Mouse (Mus musculus) forebrain, embryonic 13.5 days (tissue): ENCODE results near the gene Krtap28-10. TPM values are rescaled to one million over a fixed set of nuclear protein-coding genes. Genes with fewer than 3 reads are reported as not detected.

ENCODE experiments used
- ATAC-seq: fragments of 200-750 bp; cut with Nextera tagmentation; 2 replicates; pipeline ENCODE4 v1.8.0; 2017
- H3K27ac ChIP-seq: fragments of 300-500 bp; sonication (generic); 2 replicates; pipeline ENCODE4 v1.5.1; 2015; ENCODE audit warnings: inconsistent platforms, mild to moderate bottlenecking, moderate library complexity
- H3K27me3 ChIP-seq: fragments of 300-500 bp; sonication (generic); 2 replicates; pipeline ENCODE4 v1.6.1; 2015; ENCODE audit warnings: mild to moderate bottlenecking, inconsistent platforms
- H3K36me3 ChIP-seq: fragments of 300-500 bp; sonication (generic); 2 replicates; pipeline ENCODE4 v1.6.1; 2015; ENCODE audit warnings: mild to moderate bottlenecking, inconsistent platforms; ENCODE audit not compliant: poor library complexity, severe bottlenecking
- H3K4me1 ChIP-seq: fragments of 300-500 bp; sonication (generic); 2 replicates; pipeline ENCODE4 v1.6.1; 2015; ENCODE audit warnings: inconsistent platforms
- H3K4me2 ChIP-seq: fragments of 300-500 bp; sonication (generic); 2 replicates; pipeline ENCODE4 v1.6.1; 2015; ENCODE audit warnings: inconsistent platforms, mild to moderate bottlenecking, moderate library complexity
- H3K4me3 ChIP-seq: fragments of 300-500 bp; sonication (generic); 2 replicates; pipeline ENCODE4 v1.5.1; 2015; ENCODE audit warnings: mild to moderate bottlenecking, inconsistent platforms
- H3K9ac ChIP-seq: fragments of 300-500 bp; sonication (generic); 2 replicates; pipeline ENCODE4 v1.6.1; 2015; ENCODE audit warnings: mild to moderate bottlenecking, inconsistent platforms
- H3K9me3 ChIP-seq: fragments of 300-500 bp; sonication (generic); replicated peaks from 2 replicates; pipeline ENCODE4 v1.6.1; 2016; ENCODE audit warnings: inconsistent platforms
- WGBS: fragments of 180-500 bp; shearing (Covaris S2); methylation state at CpG from one replicate; pipeline ENCODE4 v1.1.7; 2015; 5-methylcytosine and 5-hydroxymethylcytosine counted together
- polyA plus RNA-seq: library from polyadenylated mRNA; unstranded; fragments of >200 nt; fragmentation: Nextera tagmentation; extraction: Ambion mirVana; gene quantifications from 2 replicates; pipeline ENCODE4 v1.2.1, GENCODE M21; 2015

Krtap28-10 gene
- polyA plus RNA-seq, 1 experiment from 2014 or later: not detected

DNA sequence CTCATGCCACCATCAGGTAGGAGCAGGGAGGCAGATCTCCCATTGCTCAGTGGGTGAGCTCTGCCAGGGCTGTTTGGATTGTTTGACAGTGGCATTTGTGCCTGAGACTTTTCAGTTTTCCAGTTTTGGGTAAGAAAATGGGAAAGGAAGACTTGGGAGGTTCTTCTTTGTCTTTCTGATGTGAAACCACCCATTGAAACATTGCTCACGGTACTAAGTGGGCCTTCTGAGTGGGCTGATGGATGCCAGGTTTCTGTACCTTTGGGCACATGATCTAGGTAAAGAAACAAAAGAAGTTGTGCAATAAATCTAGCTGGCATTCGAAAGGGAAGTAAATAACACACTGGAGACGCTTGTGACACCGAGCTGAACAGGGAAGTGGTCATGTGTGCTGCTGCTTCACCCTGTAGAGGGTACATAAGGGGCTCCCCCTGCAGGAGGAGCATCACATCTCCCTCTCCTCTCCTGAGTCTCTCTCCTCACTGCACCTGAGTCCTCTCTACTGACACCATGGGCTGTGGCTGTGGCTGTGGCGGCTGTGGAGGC is 2.7 kb upstream of the Krtap28-10 start, which contains the start of gene Gm47969:
Gm47969 (plus strand) TSS at position 51 of the 546 bp plus-strand sequence.
- Histone ChIP-seq H3K4me1 (no peaks in the 10 kb centered on the region), H3K27me3 (no peaks in the 10 kb centered on the region), H3K4me2 (no peak within 1 kb of the TSS), H3K36me3 (no peaks in the 10 kb centered on the region), H3K9me3 (no peaks in the 10 kb centered on the region), H3K4me3 (no peak within 1 kb of the TSS), H3K9ac (no peak within 1 kb of the TSS), H3K27ac (no peak within 1 kb of the TSS)
- WGBS: 85% methylated on average over 5 of the region's 5 CpGs
- ATAC-seq: no peak

DNA sequence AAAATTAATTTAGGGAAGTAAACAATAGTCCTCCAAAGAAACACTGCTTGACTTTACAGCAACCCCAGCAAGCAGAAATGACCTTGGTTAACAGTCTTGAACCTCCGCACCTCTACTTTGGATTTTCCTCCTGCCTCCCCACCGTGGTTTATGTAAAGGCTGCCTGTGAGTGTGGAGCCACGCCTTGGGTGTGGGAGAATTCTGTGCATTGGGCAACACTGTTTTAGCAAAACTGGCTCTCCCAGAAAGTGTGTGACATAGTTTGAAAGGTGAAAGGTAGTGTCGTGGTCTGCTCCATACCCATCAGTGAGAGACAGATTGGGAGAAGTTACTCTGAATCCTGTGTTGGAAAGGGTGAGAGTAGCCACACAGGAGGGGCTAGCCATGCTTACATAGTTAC is 3.2 kb downstream of the Krtap28-10 start:
- Histone ChIP-seq H3K4me2 (no peak overlapping the region), H3K27me3 (no peaks in the 10 kb centered on the region), H3K9ac (no peak overlapping the region), H3K4me1 (peaks cover 10% of the 10 kb centered on the region), H3K9me3 (no peaks in the 10 kb centered on the region), H3K4me3 (no peak overlapping the region), H3K27ac (no peak overlapping the region), H3K36me3 (no peaks in the 10 kb centered on the region)
- WGBS: 82% methylated on average over 4 of the region's 4 CpGs
- no peak for ATAC-seq

DNA sequence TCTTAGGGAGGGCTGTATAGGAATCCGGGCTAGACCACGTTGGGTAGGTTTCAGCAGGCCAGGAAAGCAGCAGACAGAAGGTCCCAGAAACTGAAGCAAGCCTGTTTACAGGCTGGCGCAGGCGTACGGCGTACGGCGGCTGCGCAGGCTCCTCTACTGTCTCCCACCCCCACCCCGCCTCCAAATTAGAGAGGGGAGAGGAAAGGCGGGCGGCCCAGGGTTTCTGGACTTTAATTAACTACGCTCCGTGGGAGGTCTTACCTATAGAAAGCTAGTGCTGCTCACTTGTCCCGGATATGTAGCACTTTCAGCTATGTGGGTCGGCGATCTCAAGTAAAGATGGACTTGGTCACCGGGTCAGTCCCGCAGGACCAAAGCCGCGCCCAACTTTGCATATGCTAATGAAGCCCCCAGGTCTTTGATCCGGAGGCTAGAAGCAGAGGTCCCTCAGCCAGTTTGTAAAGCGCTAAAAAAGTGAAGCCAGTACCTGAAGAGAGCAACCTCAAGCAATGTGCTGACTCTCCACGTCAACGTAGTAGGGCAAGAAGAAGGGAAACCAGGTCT is 4.1 kb downstream of the Krtap28-10 start, which contains the start of gene Slc19a3:
Slc19a3 (minus strand) TSS at position 340 of the 564 bp plus-strand sequence.
- no peaks in the 10 kb centered on the region for H3K27me3 ChIP-seq
- no peak within 1 kb of the TSS for H3K27ac ChIP-seq
- peak within 1 kb of the TSS; percentile 47 for H3K4me3 ChIP-seq
- H3K9ac ChIP-seq: peak within 1 kb of the TSS; percentile 58
- H3K4me1 ChIP-seq: peaks cover 10% of the 10 kb centered on the region
- no peaks in the 10 kb centered on the region for H3K9me3 ChIP-seq
- WGBS: under 1% methylated on average over 23 of the region's 25 CpGs
- peak within 1 kb of the TSS; percentile 76 for H3K4me2 ChIP-seq
- no peaks in the 10 kb centered on the region for H3K36me3 ChIP-seq
- peak; percentile 96 for ATAC-seq

DNA sequence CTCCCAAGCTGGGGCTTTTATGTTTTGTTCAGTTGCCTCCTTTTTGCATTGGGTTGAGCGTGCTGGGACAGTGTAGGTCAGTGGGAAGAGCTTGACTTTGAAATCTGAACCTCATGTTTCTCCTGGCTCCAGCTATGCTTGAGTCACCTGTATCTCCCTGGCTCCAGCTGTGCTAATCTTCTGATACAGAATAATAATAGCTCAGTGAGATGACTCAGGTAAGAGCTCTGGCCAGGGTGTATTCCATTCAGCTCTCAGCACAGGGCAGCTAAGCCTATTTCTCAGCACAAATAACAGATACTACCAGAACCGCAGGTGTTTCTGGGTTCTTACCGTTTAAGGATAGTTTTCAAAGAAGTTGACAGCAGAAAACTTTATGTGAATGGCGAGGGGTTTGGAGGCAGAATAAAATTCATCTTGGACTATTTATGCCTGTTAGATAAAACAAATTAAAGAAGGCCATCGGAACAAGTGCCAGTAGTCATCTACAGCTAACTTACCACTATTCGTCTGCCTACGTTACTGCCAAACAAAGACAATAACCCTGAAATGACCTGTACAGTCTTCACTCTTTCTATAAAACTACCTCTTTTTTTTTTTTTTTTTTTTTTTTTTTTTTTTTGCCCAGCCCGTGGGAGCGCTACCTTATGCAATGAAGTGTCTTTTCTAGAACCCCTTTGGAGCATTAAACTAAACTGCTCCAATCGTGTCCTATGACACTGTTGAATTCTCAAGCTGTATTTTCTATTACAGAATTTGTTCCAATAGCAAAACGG is 5.2 kb downstream of the Krtap28-10 start:
- H3K27ac ChIP-seq: no peak overlapping the region
- H3K4me3 ChIP-seq: no peak overlapping the region
- H3K4me2 ChIP-seq: 0 out of 2 replicates have a peak overlapping the region, but pooled peaks have one; percentile 76
- no peaks in the 10 kb centered on the region for H3K27me3 ChIP-seq
- no peak for ATAC-seq
- peaks cover 10% of the 10 kb centered on the region for H3K4me1 ChIP-seq
- no peaks in the 10 kb centered on the region for H3K36me3 ChIP-seq
- H3K9ac ChIP-seq: no peak overlapping the region
- H3K9me3 ChIP-seq: no peaks in the 10 kb centered on the region
- WGBS: 65% methylated on average over 11 of the region's 11 CpGs

DNA sequence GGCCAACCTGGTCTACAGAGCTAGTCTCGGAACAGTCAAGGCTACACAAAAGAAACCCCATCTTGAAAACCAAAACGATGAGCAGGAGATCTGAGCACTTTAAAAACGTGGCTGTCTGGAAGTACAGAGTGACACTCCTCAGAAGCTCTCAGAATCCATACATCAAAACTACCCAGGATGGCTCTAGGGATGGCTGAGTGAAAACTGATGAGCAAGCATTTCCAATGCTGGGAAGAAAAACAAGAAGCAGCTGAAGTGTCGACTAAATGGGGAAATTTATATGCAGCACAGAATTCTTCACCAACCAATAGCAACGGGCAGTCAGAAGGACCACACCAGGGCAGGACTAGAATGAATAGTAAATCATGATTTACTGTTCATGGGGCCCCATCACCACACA is 7.8 kb downstream of the Krtap28-10 start:
- Histone ChIP-seq H3K4me3 (no peak overlapping the region), H3K36me3 (no peaks in the 10 kb centered on the region), H3K27ac (no peak overlapping the region), H3K4me2 (no peak overlapping the region), H3K9ac (no peak overlapping the region), H3K4me1 (peaks cover 10% of the 10 kb centered on the region), H3K9me3 (no peaks in the 10 kb centered on the region), H3K27me3 (no peaks in the 10 kb centered on the region)
- no peak for ATAC-seq
- WGBS: 80% methylated on average over 5 of the region's 5 CpGs

DNA sequence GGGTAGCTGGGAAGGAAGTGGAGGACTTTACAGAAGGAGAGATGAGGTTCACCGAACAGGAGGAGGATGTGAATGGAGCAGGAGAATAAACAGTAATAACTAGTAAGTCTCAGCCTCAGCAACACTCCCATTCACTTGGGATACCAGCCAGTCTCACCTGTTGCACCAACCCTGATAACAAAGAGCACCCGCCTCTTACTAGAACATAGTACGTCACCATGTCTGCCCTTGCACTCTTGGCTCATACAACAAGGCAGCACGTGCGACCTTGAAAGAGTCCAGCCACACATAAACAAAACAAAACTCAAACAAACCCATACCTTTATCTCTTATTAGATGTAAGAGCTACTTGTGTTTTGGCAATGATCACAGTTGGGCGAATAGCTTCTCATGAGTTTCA is 9.8 kb downstream of the Krtap28-10 start:
- H3K4me2 ChIP-seq: no peak overlapping the region
- WGBS: 91% methylated on average over 6 of the region's 6 CpGs
- H3K4me1 ChIP-seq: 0 out of 2 replicates have a peak, but pooled peaks cover under 1% of the 10 kb centered on the region
- H3K27ac ChIP-seq: no peak overlapping the region
- no peak overlapping the region for H3K9ac ChIP-seq
- no peaks in the 10 kb centered on the region for H3K36me3 ChIP-seq
- no peak overlapping the region for H3K4me3 ChIP-seq
- no peak for ATAC-seq
- no peaks in the 10 kb centered on the region for H3K27me3 ChIP-seq
- H3K9me3 ChIP-seq: no peaks in the 10 kb centered on the region

DNA sequence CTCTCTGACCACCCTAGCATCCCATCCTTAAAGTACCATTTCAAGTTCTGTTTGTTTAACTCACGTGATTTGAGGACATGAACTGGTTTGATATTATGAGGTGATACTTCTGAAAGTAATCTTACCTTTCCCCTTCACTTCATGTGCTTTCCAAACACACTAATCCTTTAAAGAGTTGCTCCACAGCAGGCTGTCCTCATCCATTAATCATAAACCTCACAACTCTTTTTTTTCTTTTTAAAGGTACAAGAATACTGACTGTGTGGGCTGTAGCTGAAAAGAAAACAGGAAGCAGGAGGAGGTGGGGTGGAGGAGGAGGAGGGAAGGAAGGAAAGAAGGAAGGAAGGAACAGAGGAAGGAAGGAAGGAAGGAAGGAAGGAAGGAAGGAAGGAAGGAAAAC is 10.3 kb downstream of the Krtap28-10 start:
- Histone ChIP-seq H3K9me3 (no peaks in the 10 kb centered on the region), H3K4me3 (no peak overlapping the region), H3K4me2 (no peak overlapping the region), H3K9ac (no peak overlapping the region), H3K36me3 (no peaks in the 10 kb centered on the region), H3K27me3 (no peaks in the 10 kb centered on the region), H3K27ac (no peak overlapping the region), H3K4me1 (no peaks in the 10 kb centered on the region)
- ATAC-seq: no peak
- WGBS: 53% methylated on average over 1 of the region's 1 CpGs

DNA sequence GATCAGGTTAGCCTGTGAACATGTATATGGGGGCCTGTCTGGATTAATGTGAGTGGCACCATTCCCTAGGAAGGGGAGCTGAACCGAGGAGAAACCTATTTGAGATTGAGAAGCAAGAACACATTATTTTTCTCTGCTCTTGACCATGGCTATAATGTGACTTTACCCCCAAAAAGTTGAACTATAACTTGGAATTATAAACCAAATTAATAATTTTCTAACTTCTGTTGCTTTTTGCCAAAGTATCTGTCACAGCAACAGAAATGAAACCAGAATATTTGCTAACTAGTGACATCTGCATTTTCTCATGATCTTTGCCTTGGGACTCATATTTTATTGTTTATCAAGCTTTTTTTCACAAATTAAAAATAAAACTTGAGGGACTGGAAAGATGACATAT is 25.7 kb downstream of the Krtap28-10 start:
- Histone ChIP-seq H3K4me1 (no peaks in the 10 kb centered on the region), H3K27ac (no peak overlapping the region), H3K36me3 (no peaks in the 10 kb centered on the region), H3K27me3 (no peaks in the 10 kb centered on the region), H3K4me3 (no peak overlapping the region), H3K9me3 (no peaks in the 10 kb centered on the region), H3K9ac (no peak overlapping the region), H3K4me2 (no peak overlapping the region)
- 58% methylated on average over 1 of the region's 1 CpGs for WGBS
- ATAC-seq: no peak

DNA sequence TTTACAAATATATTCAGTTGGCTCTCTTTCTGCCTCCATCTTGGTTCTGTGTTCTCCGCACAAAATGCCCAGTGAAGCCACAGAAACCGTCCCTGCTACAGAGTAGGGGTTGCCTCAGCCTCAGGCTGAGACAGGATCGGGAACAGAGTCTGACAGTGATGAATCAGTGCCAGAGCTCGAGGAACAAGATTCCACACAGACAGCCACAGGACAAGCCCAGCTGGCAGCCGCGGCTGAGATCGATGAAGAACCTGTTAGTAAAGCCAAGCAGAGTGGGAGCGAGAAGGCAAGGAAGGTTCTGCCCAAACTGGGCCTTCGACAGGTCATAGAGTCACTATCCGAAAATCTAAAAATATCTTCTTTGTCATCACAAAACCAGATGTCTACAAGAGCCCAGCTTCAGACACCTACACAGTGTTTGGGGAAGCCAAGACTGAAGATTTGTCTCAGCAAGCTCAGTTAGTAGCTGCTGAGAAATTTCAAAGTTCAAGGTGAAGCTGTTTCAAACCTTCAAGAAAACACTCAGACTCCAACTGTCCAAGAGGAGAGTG is 26.9 kb downstream of the Krtap28-10 start:
- no peaks in the 10 kb centered on the region for H3K27me3 ChIP-seq
- WGBS: 89% methylated on average over 10 of the region's 10 CpGs
- no peak overlapping the region for H3K9ac ChIP-seq
- H3K4me3 ChIP-seq: no peak overlapping the region
- H3K36me3 ChIP-seq: no peaks in the 10 kb centered on the region
- no peak overlapping the region for H3K27ac ChIP-seq
- H3K4me2 ChIP-seq: no peak overlapping the region
- ATAC-seq: no peak
- no peaks in the 10 kb centered on the region for H3K9me3 ChIP-seq
- H3K4me1 ChIP-seq: no peaks in the 10 kb centered on the region

DNA sequence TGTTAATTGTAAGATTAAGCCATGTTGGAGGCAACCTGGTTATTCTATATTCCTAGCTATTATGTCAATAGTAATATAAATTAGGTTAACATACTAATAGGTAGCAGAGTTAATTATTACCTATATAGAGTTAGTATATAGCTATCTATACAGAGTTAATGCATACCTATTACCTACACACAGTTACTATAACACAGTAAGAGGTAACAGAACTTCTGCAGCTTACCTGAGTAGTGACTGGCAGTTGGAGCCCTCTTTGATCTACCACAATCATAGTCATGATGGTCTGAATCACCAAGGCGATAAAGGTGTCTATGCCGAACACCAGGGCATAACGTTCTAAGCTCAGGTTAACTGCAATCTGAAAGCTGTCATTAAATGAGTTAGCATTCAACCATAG is 27.8 kb downstream of the Krtap28-10 start:
- Histone ChIP-seq H3K27me3 (no peaks in the 10 kb centered on the region), H3K4me1 (no peaks in the 10 kb centered on the region), H3K36me3 (no peaks in the 10 kb centered on the region), H3K27ac (no peak overlapping the region), H3K4me2 (no peak overlapping the region), H3K9me3 (no peaks in the 10 kb centered on the region), H3K4me3 (no peak overlapping the region), H3K9ac (no peak overlapping the region)
- no peak for ATAC-seq
- WGBS: 94% methylated on average over 3 of the region's 3 CpGs

DNA sequence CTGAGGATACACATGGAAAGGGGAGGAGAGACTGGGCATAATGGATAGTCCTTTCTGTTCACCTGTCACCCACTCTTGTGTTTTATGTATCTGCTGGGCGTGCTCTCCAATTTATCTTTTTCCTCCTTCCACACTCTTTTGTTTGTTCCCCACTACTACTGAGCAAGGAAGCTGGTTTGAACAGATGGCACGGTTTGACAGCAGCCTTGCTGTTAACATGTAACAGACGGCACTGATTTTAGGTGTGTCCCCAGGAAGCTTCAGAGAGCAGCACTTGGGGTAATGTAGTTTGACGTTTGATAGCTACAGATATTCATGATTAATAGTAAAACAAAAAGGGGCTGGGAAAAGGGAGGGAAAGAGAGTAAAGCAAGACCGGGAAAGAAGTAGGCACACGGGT is 34.8 kb downstream of the Krtap28-10 start:
- Histone ChIP-seq H3K4me3 (no peak overlapping the region), H3K27ac (peak overlapping the region; percentile 31), H3K27me3 (no peaks in the 10 kb centered on the region), H3K36me3 (no peaks in the 10 kb centered on the region), H3K4me1 (no peaks in the 10 kb centered on the region), H3K4me2 (no peak overlapping the region), H3K9me3 (no peaks in the 10 kb centered on the region), H3K9ac (no peak overlapping the region)
- 83% methylated on average over 6 of the region's 6 CpGs for WGBS
- ATAC-seq: peak; percentile 67; the same call in 1 of the 2 replicates
